Mouse (Mus musculus) testis, adult 2 months (tissue): ENCODE results near the gene Nck2. TPM values are rescaled to one million over a fixed set of nuclear protein-coding genes. Genes with fewer than 3 reads are reported as not detected.

ENCODE experiments used
- H3K27ac ChIP-seq: fragments of 200-500 bp; 2 replicates; pipeline ENCODE4 v1.5.1; 2012; ENCODE audit warnings: low read depth, low read length; ENCODE audit not compliant: control insufficient read depth, insufficient read depth
- H3K27me3 ChIP-seq: fragments of 200-500 bp; 2 replicates; pipeline ENCODE4 v1.6.1; 2012; ENCODE audit warnings: mild to moderate bottlenecking, low read length, moderate library complexity; ENCODE audit not compliant: control insufficient read depth, insufficient read depth
- H3K36me3 ChIP-seq: fragments of 200-500 bp; 2 replicates; pipeline ENCODE4 v1.6.1; 2012; ENCODE audit warnings: mild to moderate bottlenecking, low read length; ENCODE audit not compliant: control insufficient read depth, insufficient read depth
- H3K4me1 ChIP-seq: fragments of 200-500 bp; 2 replicates; pipeline ENCODE4 v1.6.1; 2012; ENCODE audit warnings: low read length; ENCODE audit not compliant: control insufficient read depth, insufficient read depth
- H3K4me3 ChIP-seq: fragments of 200-500 bp; 2 replicates; pipeline ENCODE4 v1.5.1; 2012; ENCODE audit warnings: low read depth, mild to moderate bottlenecking, low read length, moderate library complexity, mixed read lengths; ENCODE audit not compliant: control insufficient read depth
- CTCF ChIP-seq: fragments of 200-500 bp; IDR thresholded peaks from 2 replicates; pipeline ENCODE4 v1.5.1; 2012; ENCODE audit warnings: low read depth, mild to moderate bottlenecking, inconsistent platforms, low read length, moderate library complexity; ENCODE audit not compliant: control insufficient read depth, insufficient read depth, insufficient replicate concordance
- POLR2A ChIP-seq: fragments of 200-500 bp; IDR thresholded peaks from 2 replicates; pipeline ENCODE4 v1.6.1; 2012; ENCODE audit warnings: low read depth, mild to moderate bottlenecking, inconsistent platforms, low read length, moderate library complexity; ENCODE audit not compliant: control insufficient read depth
- polyA plus RNA-seq: library from polyadenylated mRNA; depleted of rRNA; stranded (reverse); fragments of >200 nt; gene quantifications from 2 replicates; pipeline ENCODE4 v1.2.3, GENCODE M21; 2012

Gene Nck2
- polyA plus RNA-seq, 1 experiment = 30.7 TPM

- Histone ChIP-seq H3K27ac (no peak overlapping the region), H3K4me3 (no peak overlapping the region), H3K4me1 (no peaks in the 10 kb centered on the region), H3K27me3 (no peaks in the 10 kb centered on the region), H3K36me3 (no peaks in the 10 kb centered on the region)
- no peak for TF ChIP-seq CTCF
- no peak for TF ChIP-seq POLR2A
These were observed 63.4 kb downstream of the Nck2 start for GRCm38 (mm10) chr1:43507809-43508208.

- Histone ChIP-seq H3K27ac (no peak overlapping the region), H3K4me3 (no peak overlapping the region), H3K27me3 (no peaks in the 10 kb centered on the region), H3K4me1 (no peaks in the 10 kb centered on the region), H3K36me3 (no peaks in the 10 kb centered on the region)
- TF ChIP-seq CTCF = peak; percentile 79; the same call in 1 of the 2 replicates
- TF ChIP-seq POLR2A = no peak
These were observed 66.9 kb downstream of the Nck2 start for GRCm38 (mm10) chr1:43511256-43511655.

- no peak for TF ChIP-seq POLR2A
- TF ChIP-seq CTCF = no peak
- Histone ChIP-seq H3K4me1 (no peaks in the 10 kb centered on the region), H3K4me3 (no peak overlapping the region), H3K36me3 (no peaks in the 10 kb centered on the region), H3K27me3 (no peaks in the 10 kb centered on the region), H3K27ac (no peak overlapping the region)
These were observed 67.3 kb downstream of the Nck2 start for GRCm38 (mm10) chr1:43511667-43512066.

- H3K27me3 ChIP-seq = no peaks in the 10 kb centered on the region
- H3K4me1 ChIP-seq = no peaks in the 10 kb centered on the region
- TF ChIP-seq CTCF (no peak), POLR2A (no peak)
- no peak overlapping the region for H3K27ac ChIP-seq
- no peak overlapping the region for H3K4me3 ChIP-seq
- H3K36me3 ChIP-seq = no peaks in the 10 kb centered on the region
These were observed 73.0 kb downstream of the Nck2 start for GRCm38 (mm10) chr1:43517405-43517804.

GRCm38 (mm10) chr1:43520216-43520988, 76.0 kb downstream of the Nck2 start:
- H3K36me3 ChIP-seq = no peaks in the 10 kb centered on the region
- no peak for TF ChIP-seq POLR2A
- TF ChIP-seq CTCF = no peak
- no peak overlapping the region for H3K27ac ChIP-seq
- no peak overlapping the region for H3K4me3 ChIP-seq
- H3K4me1 ChIP-seq = no peaks in the 10 kb centered on the region
- no peaks in the 10 kb centered on the region for H3K27me3 ChIP-seq

GRCm38 (mm10) chr1:43520989-43521371, 76.6 kb downstream of the Nck2 start:
- Histone ChIP-seq H3K36me3 (no peaks in the 10 kb centered on the region), H3K27ac (no peak overlapping the region), H3K27me3 (no peaks in the 10 kb centered on the region), H3K4me3 (no peak overlapping the region), H3K4me1 (no peaks in the 10 kb centered on the region)
- no peak for TF ChIP-seq CTCF
- TF ChIP-seq POLR2A = no peak

GRCm38 (mm10) chr1:43521512-43521911, 77.1 kb downstream of the Nck2 start:
- Histone ChIP-seq H3K27me3 (no peaks in the 10 kb centered on the region), H3K27ac (no peak overlapping the region), H3K36me3 (no peaks in the 10 kb centered on the region), H3K4me3 (no peak overlapping the region), H3K4me1 (no peaks in the 10 kb centered on the region)
- TF ChIP-seq POLR2A (no peak), CTCF (no peak)
